Mouse (Mus musculus) spleen, adult 2 months (tissue): ENCODE measurements around the gene Psma3. TPM values are rescaled to one million over a fixed set of nuclear protein-coding genes. Genes with fewer than 3 reads are reported as not detected.
A peak's percentile ranks its signal among the peaks of the same experiment; 100 is the strongest.
"Not testable (repeated sequence)": the region's sequence is repeated elsewhere in the genome, so short reads cannot be mapped to it uniquely, and the experiment has no call there.

Experiments
- DNase-seq, 2 experiments: peaks; one replicate each; pipeline versions ENCODE4 v3.0.0 to v3.0.0-alpha.2; 2012 to 2021; ENCODE audit warnings: low spot score in 2 of 2, low read depth in 1 of 2
- H3K27ac ChIP-seq: fragments of 200-500 bp; 2 replicates; pipeline ENCODE4 v1.5.1; 2012; ENCODE audit warnings: low read length, inconsistent platforms; ENCODE audit not compliant: insufficient read depth
- H3K27me3 ChIP-seq: fragments of 200-500 bp; 2 replicates; pipeline ENCODE4 v1.6.1; 2012; ENCODE audit warnings: mild to moderate bottlenecking, moderate library complexity, low read length, inconsistent platforms; ENCODE audit not compliant: control insufficient read depth, insufficient read depth
- H3K36me3 ChIP-seq: fragments of 200-500 bp; 2 replicates; pipeline ENCODE4 v1.6.1; 2012; ENCODE audit warnings: mild to moderate bottlenecking, low read length, inconsistent platforms; ENCODE audit not compliant: control insufficient read depth, insufficient read depth
- H3K4me1 ChIP-seq: fragments of 200-500 bp; 2 replicates; pipeline ENCODE4 v1.6.1; 2011; ENCODE audit warnings: inconsistent platforms; ENCODE audit not compliant: control insufficient read depth, insufficient read depth, insufficient read length
- H3K4me3 ChIP-seq: fragments of 200-500 bp; 2 replicates; pipeline ENCODE4 v1.5.1; 2011; ENCODE audit warnings: mild to moderate bottlenecking, inconsistent platforms; ENCODE audit not compliant: insufficient read depth, insufficient read length; ENCODE audit errors: extremely low read depth
- CTCF ChIP-seq: fragments of 200-500 bp; IDR thresholded peaks from 2 replicates; pipeline ENCODE4 v1.5.1; 2011; ENCODE audit warnings: mild to moderate bottlenecking, inconsistent platforms; ENCODE audit not compliant: insufficient read depth, insufficient read length, insufficient replicate concordance; ENCODE audit errors: extremely low read depth
- POLR2A ChIP-seq: fragments of 200-500 bp; IDR thresholded peaks from 2 replicates; pipeline ENCODE4 v1.6.1; 2011; ENCODE audit warnings: low read depth, low read length, inconsistent platforms
- WGBS: fragments of 180-500 bp; shearing (Covaris S2); methylation state at CpG from one replicate; pipeline ENCODE4 v1.1.7; 2018; 5-methylcytosine and 5-hydroxymethylcytosine counted together
- polyA plus RNA-seq: library from polyadenylated mRNA; depleted of rRNA; stranded (reverse); fragments of >200 nt; gene quantifications from 2 replicates; pipeline ENCODE4 v1.2.3, GENCODE M21; 2012

Gene Psma3
- polyA plus RNA-seq, 1 experiment = 11.0 TPM

GRCm38 (mm10) chr12:71024411-71024810, 50.0 kb downstream of the Psma3 start:
- H3K27me3 ChIP-seq = no peaks in the 10 kb centered on the region
- no peak for TF ChIP-seq POLR2A
- TF ChIP-seq CTCF = no peak
- H3K27ac ChIP-seq = no peak overlapping the region
- no peak overlapping the region for H3K4me3 ChIP-seq
- H3K4me1 ChIP-seq = no peaks in the 10 kb centered on the region
- 95% methylated on average over 10 of the region's 10 CpGs for WGBS
- no peak for DNase-seq
- peaks cover 49% of the 10 kb centered on the region for H3K36me3 ChIP-seq

- 95% methylated on average over 8 of the region's 8 CpGs for WGBS
- H3K27ac ChIP-seq, H3K27me3 ChIP-seq, H3K4me3 ChIP-seq, DNase-seq, H3K4me1 ChIP-seq: not testable (repeated sequence)
- peaks cover 39% of the 10 kb centered on the region for H3K36me3 ChIP-seq
Measured at GRCm38 (mm10) chr12:71028265-71028664, 53.8 kb downstream of the Psma3 start.

- Histone ChIP-seq H3K36me3 (peaks cover 31% of the 10 kb centered on the region), H3K4me3 (no peak overlapping the region), H3K27ac (no peak overlapping the region), H3K4me1 (no peaks in the 10 kb centered on the region), H3K27me3 (no peaks in the 10 kb centered on the region)
- no peak for DNase-seq
- 88% methylated on average over 8 of the region's 8 CpGs for WGBS
- TF ChIP-seq CTCF = no peak
- no peak for TF ChIP-seq POLR2A
Measured at GRCm38 (mm10) chr12:71030260-71030659, 55.8 kb downstream of the Psma3 start.

- peaks cover 28% of the 10 kb centered on the region for H3K36me3 ChIP-seq
- 80% methylated on average over 5 of the region's 5 CpGs for WGBS
Measured at GRCm38 (mm10) chr12:71030722-71031121, 56.3 kb downstream of the Psma3 start.

GRCm38 (mm10) chr12:71035826-71036225, 61.4 kb downstream of the Psma3 start:
- peaks cover 32% of the 10 kb centered on the region for H3K36me3 ChIP-seq
- TF ChIP-seq POLR2A (no peak), CTCF (no peak)
- 92% methylated on average over 4 of the region's 4 CpGs for WGBS
- H3K4me3 ChIP-seq = no peak overlapping the region
- no peak for DNase-seq
- H3K27ac ChIP-seq = no peak overlapping the region
- H3K4me1 ChIP-seq = peaks cover 6% of the 10 kb centered on the region; the same call in 1 of the 2 replicates
- H3K27me3 ChIP-seq = no peaks in the 10 kb centered on the region

More at GRCm38 (mm10) chr12:71030722-71031121, 56.3 kb downstream of the Psma3 start:
- TF ChIP-seq POLR2A (no peak), CTCF (no peak)
- DNase-seq = no peak
- Histone ChIP-seq H3K27ac (no peak overlapping the region), H3K27me3 (no peaks in the 10 kb centered on the region), H3K4me3 (no peak overlapping the region), H3K4me1 (no peaks in the 10 kb centered on the region)

- H3K27ac ChIP-seq = no peak overlapping the region
- H3K4me1 ChIP-seq = peaks cover 6% of the 10 kb centered on the region; the same call in 1 of the 2 replicates
- DNase-seq = no peak
- WGBS = 94% methylated on average over 12 of the region's 12 CpGs
- H3K27me3 ChIP-seq = no peaks in the 10 kb centered on the region
- no peak overlapping the region for H3K4me3 ChIP-seq
- TF ChIP-seq POLR2A = no peak
- no peak for TF ChIP-seq CTCF
- peaks cover 32% of the 10 kb centered on the region for H3K36me3 ChIP-seq
Measured at GRCm38 (mm10) chr12:71036729-71037404, 62.4 kb downstream of the Psma3 start.

GRCm38 (mm10) chr12:71040462-71040861, 66.0 kb downstream of the Psma3 start:
- TF ChIP-seq POLR2A (no peak), CTCF (no peak)
- Histone ChIP-seq H3K27ac (peak overlapping the region; percentile 89), H3K4me1 (peaks cover 6% of the 10 kb centered on the region; the same call in 1 of the 2 replicates), H3K4me3 (no peak overlapping the region), H3K36me3 (peaks cover 34% of the 10 kb centered on the region), H3K27me3 (no peaks in the 10 kb centered on the region)
- 58% methylated on average over 7 of the region's 7 CpGs for WGBS
- peak; percentile 52 to 75 for DNase-seq
